In the genomic region with DNA sequence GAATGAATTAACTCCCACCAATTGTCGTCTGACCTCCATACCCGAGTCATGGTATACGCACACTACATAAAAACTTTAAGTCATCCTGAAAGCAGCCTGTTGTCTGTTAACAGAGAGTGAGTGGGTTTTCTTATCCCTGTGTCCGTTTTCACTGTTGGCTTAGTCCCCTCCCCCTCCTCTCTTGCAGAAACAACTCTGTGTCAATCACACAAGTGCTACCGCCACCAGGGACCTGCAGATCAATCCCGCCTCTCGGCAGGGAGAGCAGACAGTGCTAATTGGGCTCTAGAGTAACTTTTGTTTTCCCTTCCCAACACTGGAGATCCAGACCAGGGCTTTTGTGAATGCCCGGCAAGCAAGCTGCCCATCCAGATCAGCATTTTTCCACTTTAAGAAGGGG, we compare ENCODE assay signal across 9 mouse cellular contexts. TPM values are rescaled to one million over a fixed set of nuclear protein-coding genes. Genes with fewer than 3 reads are reported as not detected.
DNase-seq lines count a peak whose midpoint lies in the region; ATAC-seq lines count a peak whose summit lies in the region.
"Had no signal": no experiment of that assay in that cellular context is flagged by ENCODE, and none has a peak within 500 bp of the region (broad histone marks: within the 10 kb centered on the region; RNA-seq: fewer than 3 reads in every experiment).

No protein-coding gene starts in this region.

- ATAC-seq in hindbrain, embryonic 11.5 days (ENCODE audit: low FRiP score): peak; percentile 64
- peak; percentile 21; the same call in 1 of the 2 replicates for ATAC-seq in megakaryocyte progenitor cell, adult 5-6 weeks (replicated peaks; ENCODE audit: poor library complexity)

- H3K4me2 ChIP-seq in hindbrain, embryonic 11.5 days (replicated peaks; ENCODE audit: low read depth, low read length): no peak overlapping the region

- H3K4me1 ChIP-seq in hindbrain, embryonic 11.5 days (replicated peaks; ENCODE audit: control insufficient read depth, insufficient read depth, low read length): peaks cover 18% of the 10 kb centered on the region

- no peaks in the 10 kb centered on the region for H3K9me3 ChIP-seq in hindbrain, embryonic 11.5 days (ENCODE audit: control insufficient read depth, low read length)

- no peaks in the 10 kb centered on the region for H3K27me3 ChIP-seq in hindbrain, embryonic 11.5 days (ENCODE audit: control insufficient read depth, insufficient read depth, low read length)

- no peaks in the 10 kb centered on the region for H3K36me3 ChIP-seq in hindbrain, embryonic 11.5 days (ENCODE audit: control insufficient read depth, insufficient read depth, low read length)

- peak overlapping the region; percentile 58 for H3K27ac ChIP-seq in hindbrain, embryonic 11.5 days (ENCODE audit: low read depth, low read length)

- 4% methylated on average over 8 of the region's 8 CpGs for WGBS in hindbrain, embryonic 11.5 days

- no peak overlapping the region for H3K4me3 ChIP-seq in hindbrain, embryonic 11.5 days (ENCODE audit: low read depth, low read length)

- DNase-seq in adrenal gland, postnatal 14 days: peak; percentile 46
- no peak for DNase-seq in adrenal gland, postnatal 4 days (ENCODE audit: low spot score in 2 of 2)
- peak; percentile 90 for DNase-seq in R1 (ENCODE audit: low read depth, low spot score)
- peak; percentile 68 for DNase-seq in hindbrain, embryonic 11.5 days (ENCODE audit: low spot score)
- DNase-seq in frontal cortex, postnatal 10 days (ENCODE audit: low spot score in 2 of 2): no peak
- no peak for DNase-seq in right cerebral cortex, postnatal 4 days
- no peak for DNase-seq in gastrocnemius, adult 18-20 months (ENCODE audit: low spot score)

- 0 out of 2 replicates have a peak overlapping the region, but pooled peaks have one; percentile 19 for H3K9ac ChIP-seq in hindbrain, embryonic 11.5 days (ENCODE audit: low read depth, low read length)

RNA-seq across cellular contexts. Expression of a gene that starts 24.6 kb away (rescaled TPM):
- total RNA-seq in adrenal gland, postnatal 14 days (2021): 31.0 and 42.0 TPM in 2 replicates
- total RNA-seq in adrenal gland, postnatal 4 days (2021): 10 to 100 TPM; 45.0 to 46.8 TPM
- polyA plus RNA-seq in hindbrain, embryonic 11.5 days (2014; fragmentation: Nextera tagmentation; extraction: Ambion mirVana): 9.2 and 10.9 TPM in 2 replicates
- 22.6 and 28.9 TPM in 2 replicates for total RNA-seq in megakaryocyte progenitor cell, adult 5-6 weeks (2015)
- total RNA-seq in megakaryocyte progenitor cell, adult 5-6 weeks (2017): 22.9 and 25.5 TPM in 2 replicates
- total RNA-seq in gastrocnemius, adult 18-20 months (2021): 10 to 100 TPM in 1 of 2 experiments, 1 to 10 TPM in 1; 8.4 to 10.5 TPM

RNA-seq across cellular contexts. Expression of a gene that starts 50.0 kb away (rescaled TPM):
- 12.8 and 13.5 TPM in 2 replicates for total RNA-seq in adrenal gland, postnatal 14 days (2021)
- total RNA-seq in adrenal gland, postnatal 4 days (2021): 10 to 100 TPM; 11.0 to 13.5 TPM
- polyA plus RNA-seq in hindbrain, embryonic 11.5 days (2014; fragmentation: Nextera tagmentation; extraction: Ambion mirVana): 2.4 and 3.1 TPM in 2 replicates
- 0.83 and 2.5 TPM in 2 replicates for total RNA-seq in megakaryocyte progenitor cell, adult 5-6 weeks (2015)
- 0.79 and 3.8 TPM in 2 replicates for total RNA-seq in megakaryocyte progenitor cell, adult 5-6 weeks (2017)
- 1 to 10 TPM; 1.9 to 3.2 TPM for total RNA-seq in gastrocnemius, adult 18-20 months (2021)

RNA-seq across cellular contexts. Expression of a gene that starts 53.2 kb away (rescaled TPM):
- not detected in 2 replicates for total RNA-seq in adrenal gland, postnatal 14 days (2021)
- under 1 TPM; 0.25 to 0.56 TPM for total RNA-seq in adrenal gland, postnatal 4 days (2021)
- not detected in 2 replicates for polyA plus RNA-seq in hindbrain, embryonic 11.5 days (2014; fragmentation: Nextera tagmentation; extraction: Ambion mirVana)
- total RNA-seq in megakaryocyte progenitor cell, adult 5-6 weeks (2015): 0.17 TPM in 1 of 2 replicates, not detected in the other
- 0.21 TPM in 1 of 2 replicates, not detected in the other for total RNA-seq in megakaryocyte progenitor cell, adult 5-6 weeks (2017)
- not detected for total RNA-seq in gastrocnemius, adult 18-20 months (2021)
- total RNA-seq: neutrophil, adult 5-6 weeks had no signal

Comparison
In these comparisons a context has a peak if more than half of its experiments do, and no peak if none do; other contexts are left out.
1. DNase-seq: peak in adrenal gland, postnatal 14 days (single experiment), R1 (single experiment) and hindbrain, embryonic 11.5 days (single experiment); none in adrenal gland, postnatal 4 days (0 of 2), frontal cortex, postnatal 10 days (0 of 2), right cerebral cortex, postnatal 4 days (single experiment) and gastrocnemius, adult 18-20 months (single experiment).